Mouse (Mus musculus): ENCODE measurements around the gene Ufl1. TPM values are rescaled to one million over a fixed set of nuclear protein-coding genes. Genes with fewer than 3 reads are reported as not detected.
"Not testable (repeated sequence)": the region's sequence is repeated elsewhere in the genome, so short reads cannot be mapped to it uniquely, and the experiment has no call there.

Gene Ufl1
- 10 to 100 TPM; 32.4 to 43.7 (median 37.1) TPM for total RNA-seq (2022)

GRCm38 (mm10) chr4:25281671-25282038, at the start of gene Ufl1:
Gene Ufl1 (minus strand): TSS chr4:25281821.
- DNase-seq (ENCODE audit: low spot score in 2 of 2): peak; percentile 94 to 98

- no peak for DNase-seq (ENCODE audit: low spot score in 2 of 2)
These were observed 44.1 kb upstream of the Ufl1 start for GRCm38 (mm10) chr4:25325684-25326220.

GRCm38 (mm10) chr4:25322631-25323178, 41.1 kb upstream of the Ufl1 start:
- DNase-seq (ENCODE audit: low spot score in 2 of 2): no peak

GRCm38 (mm10) chr4:25313767-25314166, 32.1 kb upstream of the Ufl1 start:
- no peak for DNase-seq (ENCODE audit: low spot score in 2 of 2)

GRCm38 (mm10) chr4:25285002-25285401, 3.4 kb upstream of the Ufl1 start:
- not testable (repeated sequence) for DNase-seq (ENCODE audit: low spot score in 2 of 2)

GRCm38 (mm10) chr4:25280938-25281670, 517 bp downstream of the Ufl1 start:
- DNase-seq (ENCODE audit: low spot score in 2 of 2): no peak

GRCm38 (mm10) chr4:25272861-25273627, 8.6 kb downstream of the Ufl1 start:
- DNase-seq (ENCODE audit: low spot score in 2 of 2): no peak

- no peak for DNase-seq (ENCODE audit: low spot score in 2 of 2)
These were observed 9.7 kb downstream of the Ufl1 start for GRCm38 (mm10) chr4:25271926-25272325.

- DNase-seq (ENCODE audit: low spot score in 2 of 2): no peak
These were observed 14.5 kb downstream of the Ufl1 start for GRCm38 (mm10) chr4:25267144-25267543.

- DNase-seq (ENCODE audit: low spot score in 2 of 2): no peak
These were observed 23.7 kb downstream of the Ufl1 start for GRCm38 (mm10) chr4:25257822-25258398.

GRCm38 (mm10) chr4:25242776-25243175, 38.8 kb downstream of the Ufl1 start, which contains the start of gene Fhl5:
Gene Fhl5 (minus strand): TSS chr4:25242876.
- DNase-seq (ENCODE audit: low spot score in 2 of 2): no peak

- DNase-seq (ENCODE audit: low spot score in 2 of 2): not testable (repeated sequence)
These were observed 46.0 kb downstream of the Ufl1 start for GRCm38 (mm10) chr4:25235663-25236062.

GRCm38 (mm10) chr4:25233767-25234166, 47.9 kb downstream of the Ufl1 start:
- DNase-seq (ENCODE audit: low spot score in 2 of 2): not testable (repeated sequence)

GRCm38 (mm10) chr4:25232546-25232945, 49.1 kb downstream of the Ufl1 start:
- DNase-seq (ENCODE audit: low spot score in 2 of 2): no peak

- DNase-seq (ENCODE audit: low spot score in 2 of 2): no peak
These were observed 54.1 kb downstream of the Ufl1 start for GRCm38 (mm10) chr4:25227527-25227926.

GRCm38 (mm10) chr4:25221927-25222326, 59.7 kb downstream of the Ufl1 start:
- no peak for DNase-seq (ENCODE audit: low spot score in 2 of 2)

- DNase-seq (ENCODE audit: low spot score in 2 of 2): no peak
These were observed 68.2 kb downstream of the Ufl1 start for GRCm38 (mm10) chr4:25213451-25213850.

GRCm38 (mm10) chr4:25206166-25206565, 75.5 kb downstream of the Ufl1 start:
- no peak for DNase-seq (ENCODE audit: low spot score in 2 of 2)
